Mouse (Mus musculus): Measurements from ENCODE around the gene Canx. TPM values are rescaled to one million over a fixed set of nuclear protein-coding genes. Genes with fewer than 3 reads are reported as not detected.

Canx gene
- total and polyA plus RNA-seq, 3 experiments, result 575 to 627 (median 607) TPM

DNA sequence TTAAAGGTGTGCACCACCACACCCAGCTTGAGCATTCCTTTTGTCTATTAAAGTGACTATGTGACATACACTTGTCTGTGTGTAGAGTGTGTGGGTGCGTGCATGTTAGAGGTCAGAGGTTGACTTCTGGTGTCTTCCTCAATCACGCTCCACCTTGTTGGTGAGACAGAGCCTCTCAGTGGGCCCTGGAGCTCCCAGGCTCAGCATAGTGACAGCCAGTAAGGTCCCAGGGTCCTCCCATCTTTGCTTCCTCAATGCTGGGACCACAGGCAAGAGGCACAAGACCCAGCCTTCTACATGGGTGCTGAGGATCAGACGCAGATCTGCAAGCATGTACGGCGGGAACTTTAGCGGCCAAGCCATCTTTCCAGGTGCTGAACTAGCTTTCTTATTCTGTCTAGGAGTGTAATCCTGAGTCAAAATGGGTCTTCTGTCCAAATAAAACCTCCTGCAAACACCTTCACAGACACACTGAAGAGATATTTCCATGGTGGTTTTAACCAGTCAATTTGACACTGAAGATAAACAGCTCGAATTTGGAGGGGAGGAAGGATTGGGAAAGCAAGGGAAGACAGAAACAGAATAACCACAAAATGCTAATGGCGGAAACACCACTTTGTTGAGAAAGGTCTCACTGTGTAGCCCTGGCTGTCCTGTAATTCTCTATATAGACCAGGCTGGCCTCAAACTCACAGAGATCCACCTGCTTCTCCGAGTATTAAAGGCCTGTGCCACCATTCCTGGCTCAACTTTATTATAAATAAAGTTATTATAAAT lies 21.0 kb upstream of the Canx start:
- no peak for DNase-seq (ENCODE audit: extremely low read depth)
- H3K27me3 ChIP-seq (replicated peaks), result no peaks in the 10 kb centered on the region
- H3K9me3 ChIP-seq (replicated peaks; ENCODE audit: low read length), result no peaks in the 10 kb centered on the region
- no peaks in the 10 kb centered on the region for H3K36me3 ChIP-seq (replicated peaks in 1 of 2; ENCODE audit: control insufficient read depth in 1 of 2, insufficient read depth in 1 of 2, low read length in 1 of 2)
- dilution Hi-C loops (cut with MboI; ENCODE audit: extremely low pct_ligation_motif_present, extremely low pct_unique_long_range_greater_than_20kb, low sequenced_read_pairs) (no loop called here), in situ Hi-C loops (cut with MboI; ENCODE audit: low pct_ligation_motif_present, low pct_unique_long_range_greater_than_20kb, low sequenced_read_pairs) (no loop called here)
- no peak overlapping the region for H3K27ac ChIP-seq (ENCODE audit: insufficient read depth, low read depth)
- H3K9ac ChIP-seq (ENCODE audit: insufficient read depth, low read depth), result no peak overlapping the region
- H3K4me2 ChIP-seq (ENCODE audit: insufficient read depth, low read depth, poor library complexity, severe bottlenecking), result no peak overlapping the region
- peaks cover 2 to 19% of the 10 kb centered on the region in 2 experiments; a peak in 3 of 4 replicates for H3K4me1 ChIP-seq (ENCODE audit: control insufficient read depth in 1 of 2, insufficient read depth in 2 of 2)
- TF ChIP-seq ZC3H11A (IDR thresholded peaks at IDR 0.05; ENCODE audit: low read depth, low read length) (no peak), HCFC1 (IDR thresholded peaks at IDR 0.05; ENCODE audit: low read depth, low read length) (no peak), MAX (IDR thresholded peaks at IDR 0.05; ENCODE audit: low read length) (no peak), RCOR1 (conservative IDR thresholded peaks at IDR 0.05; ENCODE audit: low read depth, low read length) (no peak), RAD21 (IDR thresholded peaks at IDR 0.05; ENCODE audit: low read depth, low read length) (no peak), IRF4 (IDR thresholded peaks at IDR 0.05; ENCODE audit: low read depth, low read length) (no peak), MEF2A (IDR thresholded peaks at IDR 0.05; ENCODE audit: borderline replicate concordance, low read depth, low read length) (no peak), BHLHE40 (IDR thresholded peaks at IDR 0.05; ENCODE audit: low read depth, low read length) (no peak), ZMIZ1 (IDR thresholded peaks at IDR 0.05; ENCODE audit: low read depth, low read length) (no peak), TBP (conservative IDR thresholded peaks at IDR 0.05; ENCODE audit: low read depth, low read length) (no peak), NRF1 (IDR thresholded peaks at IDR 0.05; ENCODE audit: low read depth, low read length) (no peak), E2F4 (IDR thresholded peaks at IDR 0.05; ENCODE audit: insufficient replicate concordance, low read depth, low read length) (no peak), MAZ (IDR thresholded peaks at IDR 0.05; ENCODE audit: low read depth, low read length) (no peak), MYC (IDR thresholded peaks at IDR 0.05; ENCODE audit: low read depth, low read length) (no peak), USF2 (conservative IDR thresholded peaks at IDR 0.05; ENCODE audit: low read depth, low read length) (no peak), JUN (IDR thresholded peaks at IDR 0.05; ENCODE audit: insufficient read depth, low read depth, low read length) (no peak), NELFE (IDR thresholded peaks at IDR 0.05; ENCODE audit: low read depth, low read length) (no peak), TCF12 (IDR thresholded peaks at IDR 0.05; ENCODE audit: low read depth, low read length) (no peak), CTCF (conservative IDR thresholded peaks at IDR 0.05 in 1 of 2, IDR thresholded peaks at IDR 0.05 in 1 of 2; ENCODE audit: low read depth in 2 of 2, low read length in 2 of 2) (no peak), ELF1 (IDR thresholded peaks at IDR 0.05; ENCODE audit: low read depth, low read length) (no peak)
- H3K4me3 ChIP-seq (replicated peaks in 1 of 3; ENCODE audit: low read depth in 2 of 3, low read length in 2 of 3, poor library complexity in 1 of 3), result no peak overlapping the region
- no peaks in the 10 kb centered on the region for H3K79me2 ChIP-seq (replicated peaks; ENCODE audit: control insufficient read depth, extremely low read depth, insufficient read depth, poor library complexity, severe bottlenecking)

GRCm38 (mm10) chr11:50345486-50345885 lies 20.0 kb upstream of the Canx start:
- Histone ChIP-seq H3K9me3 (replicated peaks; ENCODE audit: low read length) (no peaks in the 10 kb centered on the region), H3K27ac (ENCODE audit: insufficient read depth, low read depth) (no peak overlapping the region), H3K9ac (ENCODE audit: insufficient read depth, low read depth) (no peak overlapping the region), H3K4me3 (replicated peaks in 1 of 3; ENCODE audit: low read depth in 2 of 3, low read length in 2 of 3, poor library complexity in 1 of 3) (no peak overlapping the region), H3K36me3 (replicated peaks in 1 of 2; ENCODE audit: control insufficient read depth in 1 of 2, insufficient read depth in 1 of 2, low read length in 1 of 2) (no peaks in the 10 kb centered on the region), H3K4me2 (ENCODE audit: insufficient read depth, low read depth, poor library complexity, severe bottlenecking) (no peak overlapping the region), H3K27me3 (replicated peaks) (no peaks in the 10 kb centered on the region), H3K79me2 (replicated peaks; ENCODE audit: control insufficient read depth, extremely low read depth, insufficient read depth, poor library complexity, severe bottlenecking) (no peaks in the 10 kb centered on the region), H3K4me1 (ENCODE audit: control insufficient read depth in 1 of 2, insufficient read depth in 2 of 2) (peaks cover 2 to 19% of the 10 kb centered on the region in 2 experiments; a peak in 3 of 4 replicates)
- TF ChIP-seq MEF2A (IDR thresholded peaks at IDR 0.05; ENCODE audit: borderline replicate concordance, low read depth, low read length) (no peak), RCOR1 (conservative IDR thresholded peaks at IDR 0.05; ENCODE audit: low read depth, low read length) (no peak), MAX (IDR thresholded peaks at IDR 0.05; ENCODE audit: low read length) (no peak), ZC3H11A (IDR thresholded peaks at IDR 0.05; ENCODE audit: low read depth, low read length) (no peak), CTCF (conservative IDR thresholded peaks at IDR 0.05 in 1 of 2, IDR thresholded peaks at IDR 0.05 in 1 of 2; ENCODE audit: low read depth in 2 of 2, low read length in 2 of 2) (no peak), ZKSCAN1 (IDR thresholded peaks at IDR 0.05; ENCODE audit: borderline replicate concordance, low read depth, low read length) (no peak), NELFE (IDR thresholded peaks at IDR 0.05; ENCODE audit: low read depth, low read length) (no peak), ETS1 (conservative IDR thresholded peaks at IDR 0.05; ENCODE audit: low read depth, low read length) (no peak), MAFK (IDR thresholded peaks at IDR 0.05; ENCODE audit: insufficient replicate concordance, low read length) (no peak)
- DNase-seq (ENCODE audit: extremely low read depth), result no peak
- dilution Hi-C loops (cut with MboI; ENCODE audit: extremely low pct_ligation_motif_present, extremely low pct_unique_long_range_greater_than_20kb, low sequenced_read_pairs) (no loop called here), in situ Hi-C loops (cut with MboI; ENCODE audit: low pct_ligation_motif_present, low pct_unique_long_range_greater_than_20kb, low sequenced_read_pairs) (no loop called here)

Measured in CH12.LX (cell line).